Mouse (Mus musculus): ENCODE data around the gene Rrp8. TPM values are rescaled to one million over a fixed set of nuclear protein-coding genes. Genes with fewer than 3 reads are reported as not detected.
A peak's percentile ranks its signal among the peaks of the same experiment; 100 is the strongest.
"Not testable (repeated sequence)": the region's sequence is repeated elsewhere in the genome, so short reads cannot be mapped to it uniquely, and the experiment has no call there.

Gene Rrp8
- polyA plus RNA-seq, 1 experiment from 2014 or later, result 43.1 TPM

DNA sequence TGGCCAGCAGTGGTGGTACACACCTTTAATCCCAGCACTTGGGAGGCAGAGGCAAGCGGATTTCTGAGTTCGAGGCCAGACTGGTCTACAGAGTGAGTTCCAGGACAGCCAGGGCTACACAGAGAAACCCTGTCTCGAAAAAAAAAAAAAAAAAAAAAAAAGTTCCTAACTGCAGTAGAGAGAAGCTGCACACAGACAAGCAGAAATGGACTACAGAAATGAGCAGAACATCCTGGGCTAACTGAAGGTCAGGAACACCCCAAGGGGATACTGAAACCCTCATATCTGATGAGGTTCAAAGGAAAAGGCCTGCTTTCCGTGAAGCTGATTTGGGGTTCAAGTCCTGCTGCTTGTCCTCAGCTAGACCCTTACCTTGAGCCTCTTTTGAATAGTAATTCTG lies 1.7 kb downstream of the Rrp8 start:
- not testable (repeated sequence) for ATAC-seq (ENCODE audit: insufficient number of reproducible peaks, insufficient read depth, low FRiP score, low TSS enrichment, low read depth); H3K27me3 ChIP-seq; H3K9me3 ChIP-seq
- H3K9ac ChIP-seq (replicated peaks), result peak overlapping the region; percentile 85
- H3K4me1 ChIP-seq (replicated peaks), result peaks cover 33% of the 10 kb centered on the region
- peak overlapping the region; percentile 80 for H3K4me2 ChIP-seq
- peaks cover 53% of the 10 kb centered on the region for H3K36me3 ChIP-seq
- peak overlapping the region; percentile 82 for H3K4me3 ChIP-seq (replicated peaks)
- peak overlapping the region; percentile 80 for H3K27ac ChIP-seq
- 52% methylated on average over 4 of the region's 4 CpGs for WGBS

DNA sequence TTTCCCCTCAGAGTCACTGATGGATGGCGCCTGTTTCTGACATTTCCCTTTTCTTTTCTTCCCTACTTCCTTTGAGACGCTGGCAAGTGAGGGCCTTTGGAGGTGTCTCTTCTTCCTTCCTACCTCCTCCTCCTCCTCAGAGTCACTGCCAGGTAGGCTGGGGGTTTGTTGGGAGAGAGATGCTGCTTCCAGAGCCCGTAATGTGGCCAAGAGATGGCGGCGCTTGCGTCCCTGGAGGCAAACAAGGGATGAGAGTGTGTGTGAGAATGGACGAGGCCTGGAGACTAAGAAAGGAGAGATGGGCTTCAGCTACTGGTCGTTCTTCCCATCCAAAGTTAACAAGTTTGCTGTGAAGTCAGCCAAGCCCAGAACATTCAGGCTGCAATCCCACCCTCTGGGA lies 2.4 kb downstream of the Rrp8 start:
- Histone ChIP-seq H3K4me2 (peak overlapping the region; percentile 80), H3K27me3 (no peaks in the 10 kb centered on the region), H3K9me3 (no peaks in the 10 kb centered on the region), H3K36me3 (peaks cover 53% of the 10 kb centered on the region), H3K27ac (no peak overlapping the region), H3K4me3 (replicated peaks) (0 out of 2 replicates have a peak overlapping the region, but pooled peaks have one; percentile 82), H3K9ac (replicated peaks) (peak overlapping the region; percentile 42; the same call in 1 of the 2 replicates), H3K4me1 (replicated peaks) (peaks cover 33% of the 10 kb centered on the region)
- WGBS, result 88% methylated on average over 8 of the region's 8 CpGs
- ATAC-seq (ENCODE audit: insufficient number of reproducible peaks, insufficient read depth, low FRiP score, low TSS enrichment, low read depth), result no peak

- no peak for ATAC-seq (ENCODE audit: insufficient number of reproducible peaks, insufficient read depth, low FRiP score, low TSS enrichment, low read depth)
- Histone ChIP-seq H3K9me3 (no peaks in the 10 kb centered on the region), H3K36me3 (peaks cover 60% of the 10 kb centered on the region), H3K4me2 (no peak overlapping the region), H3K4me3 (replicated peaks) (no peak overlapping the region), H3K4me1 (replicated peaks) (peaks cover 26% of the 10 kb centered on the region), H3K27me3 (no peaks in the 10 kb centered on the region), H3K27ac (no peak overlapping the region), H3K9ac (replicated peaks) (no peak overlapping the region)
- WGBS, result 94% methylated on average over 11 of the region's 11 CpGs
Measured at GRCm38 (mm10) chr7:105733836-105734235, 3.3 kb downstream of the Rrp8 start.

DNA sequence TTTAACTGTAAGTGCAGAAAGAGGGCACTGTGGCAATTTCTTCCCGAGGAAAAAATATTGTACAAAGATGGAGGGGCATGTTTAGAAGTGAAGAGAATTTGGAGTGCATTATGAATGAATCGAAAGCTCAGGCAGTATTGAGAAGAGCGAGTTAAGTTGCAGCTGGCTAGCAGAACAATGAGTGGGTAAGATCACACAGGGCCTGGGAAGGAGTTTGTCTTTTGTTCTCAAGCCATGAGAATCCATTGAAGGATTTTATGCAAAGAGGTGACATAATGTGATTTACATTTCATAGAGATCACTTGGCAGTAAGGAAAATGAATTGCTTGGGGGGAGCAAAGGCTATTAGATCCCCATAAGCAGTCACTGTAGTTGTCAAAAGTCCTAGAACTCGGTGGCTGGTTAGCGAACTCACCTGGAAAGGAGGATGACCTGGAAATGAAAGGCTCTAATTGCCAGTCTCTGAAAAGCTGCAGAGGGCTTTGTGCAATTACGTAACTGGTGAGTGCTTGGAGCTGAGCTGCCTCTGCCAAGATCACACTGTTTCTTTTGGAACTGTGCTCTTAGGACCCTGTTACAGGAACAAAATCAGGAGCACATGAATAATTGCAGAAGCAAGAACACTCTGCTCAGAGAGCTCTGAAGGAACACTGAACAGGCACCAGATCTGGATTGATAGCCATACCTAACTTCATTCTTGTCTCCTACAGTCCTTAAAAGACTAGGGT lies 8.3 kb downstream of the Rrp8 start:
- H3K27me3 ChIP-seq, result no peaks in the 10 kb centered on the region
- no peaks in the 10 kb centered on the region for H3K9me3 ChIP-seq
- WGBS, result 83% methylated on average over 6 of the region's 6 CpGs
- no peak overlapping the region for H3K9ac ChIP-seq (replicated peaks)
- H3K36me3 ChIP-seq, result peaks cover 54% of the 10 kb centered on the region
- no peaks in the 10 kb centered on the region for H3K4me1 ChIP-seq (replicated peaks)
- no peak overlapping the region for H3K4me3 ChIP-seq (replicated peaks)
- no peak overlapping the region for H3K4me2 ChIP-seq
- ATAC-seq (ENCODE audit: insufficient number of reproducible peaks, insufficient read depth, low FRiP score, low TSS enrichment, low read depth), result no peak
- no peak overlapping the region for H3K27ac ChIP-seq

- H3K4me2 ChIP-seq, result no peak overlapping the region
- no peaks in the 10 kb centered on the region for H3K4me1 ChIP-seq (replicated peaks)
- H3K9me3 ChIP-seq, result no peaks in the 10 kb centered on the region
- whole genome bisulfite sequencing, result 94% methylated on average over 4 of the region's 4 CpGs
- H3K9ac ChIP-seq (replicated peaks), result no peak overlapping the region
- no peak for ATAC-seq (ENCODE audit: insufficient number of reproducible peaks, insufficient read depth, low FRiP score, low TSS enrichment, low read depth)
- H3K27me3 ChIP-seq, result no peaks in the 10 kb centered on the region
- no peak overlapping the region for H3K27ac ChIP-seq
- peaks cover 35% of the 10 kb centered on the region for H3K36me3 ChIP-seq
- no peak overlapping the region for H3K4me3 ChIP-seq (replicated peaks)
Measured at GRCm38 (mm10) chr7:105726980-105727325, 10.2 kb downstream of the Rrp8 start.

DNA sequence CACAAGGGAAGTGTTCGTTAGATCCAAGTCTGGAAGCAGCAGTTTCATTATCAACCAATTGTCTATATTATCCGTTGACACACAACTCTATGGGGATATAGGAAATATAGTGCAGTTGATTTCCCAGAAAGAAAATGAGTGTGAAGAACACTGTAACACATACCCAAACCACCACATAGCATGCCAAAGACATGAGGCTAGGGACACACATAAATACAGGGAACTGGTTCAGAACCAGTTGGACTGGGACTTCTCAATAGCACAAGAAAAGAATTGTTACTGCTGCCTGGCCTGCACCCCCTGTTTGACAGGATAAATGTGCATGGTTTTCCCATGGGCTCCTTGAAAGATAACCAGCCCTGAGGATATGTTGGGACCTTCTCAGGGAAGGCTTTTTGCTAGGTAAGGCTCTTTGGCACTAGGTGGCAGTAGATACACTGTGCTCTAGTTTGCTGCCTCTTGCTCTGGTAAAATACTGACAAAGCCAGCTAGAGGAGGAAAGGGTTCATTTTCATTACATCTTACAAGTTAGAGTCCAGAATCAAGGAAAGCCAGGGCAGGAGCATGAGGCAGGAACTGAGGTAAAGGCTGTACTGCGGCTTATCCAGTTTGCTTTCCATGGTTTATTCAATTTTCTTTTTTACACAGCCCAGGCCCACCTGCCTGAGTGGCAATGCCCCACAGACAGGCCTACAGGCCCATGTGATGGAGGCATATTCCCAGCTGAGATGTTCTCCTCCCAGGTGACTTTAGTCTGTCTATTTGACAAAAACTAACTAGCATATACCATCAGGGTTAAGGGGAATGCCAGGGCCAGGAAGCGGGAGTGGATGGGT lies 10.8 kb downstream of the Rrp8 start:
- Histone ChIP-seq H3K36me3 (peaks cover 29% of the 10 kb centered on the region), H3K9me3 (no peaks in the 10 kb centered on the region), H3K9ac (replicated peaks) (no peak overlapping the region), H3K4me2 (no peak overlapping the region), H3K4me1 (replicated peaks) (no peaks in the 10 kb centered on the region), H3K27me3 (no peaks in the 10 kb centered on the region), H3K4me3 (replicated peaks) (no peak overlapping the region), H3K27ac (no peak overlapping the region)
- peak; percentile 75; the same call in 1 of the 2 replicates for ATAC-seq (ENCODE audit: insufficient number of reproducible peaks, insufficient read depth, low FRiP score, low TSS enrichment, low read depth)
- WGBS, result 82% methylated on average over 4 of the region's 4 CpGs

DNA sequence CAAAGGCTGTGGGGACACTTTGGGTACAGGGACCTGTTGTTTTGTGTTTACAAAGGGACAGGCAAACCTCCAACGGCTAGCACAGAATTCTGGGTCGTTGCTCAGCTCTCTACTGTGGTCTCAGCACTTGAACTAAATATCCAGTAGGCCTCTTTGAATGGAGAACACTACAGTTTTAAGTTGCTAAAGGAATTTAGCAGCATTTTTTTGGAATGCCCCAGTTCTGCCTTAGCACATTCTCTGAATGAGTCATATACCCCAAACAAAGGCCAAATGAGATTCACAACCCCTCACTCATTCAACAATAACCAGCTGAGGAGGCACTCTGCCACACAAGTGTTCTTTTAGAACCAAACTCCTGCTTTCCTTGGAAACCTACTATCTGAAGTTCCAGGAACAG lies 15.3 kb downstream of the Rrp8 start:
- ATAC-seq (ENCODE audit: insufficient number of reproducible peaks, insufficient read depth, low FRiP score, low TSS enrichment, low read depth), result no peak

DNA sequence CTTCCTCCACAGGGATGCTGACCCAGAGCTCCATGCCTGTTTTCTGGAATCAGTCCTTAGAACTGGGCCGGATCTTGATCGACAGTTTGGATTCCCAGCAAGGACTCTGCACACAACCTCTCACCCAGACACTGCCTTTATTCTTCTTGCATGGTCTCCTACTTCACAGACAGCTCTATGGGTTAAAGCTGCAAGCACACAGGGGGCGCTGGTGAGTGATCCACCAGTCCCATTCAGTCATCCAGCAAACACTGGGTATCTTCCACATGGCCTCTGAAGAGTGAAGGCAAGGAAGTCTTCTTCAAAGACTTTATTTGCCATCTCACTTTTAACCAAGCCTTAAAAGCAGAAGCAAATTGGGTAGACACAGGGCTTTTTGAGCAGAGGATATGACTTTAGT lies 21.8 kb downstream of the Rrp8 start:
- 59% methylated on average over 3 of the region's 3 CpGs for WGBS
- no peak overlapping the region for H3K4me2 ChIP-seq
- H3K4me3 ChIP-seq (replicated peaks), result no peak overlapping the region
- no peaks in the 10 kb centered on the region for H3K27me3 ChIP-seq
- H3K27ac ChIP-seq, result no peak overlapping the region
- H3K9ac ChIP-seq (replicated peaks), result no peak overlapping the region
- no peaks in the 10 kb centered on the region for H3K36me3 ChIP-seq
- no peak for ATAC-seq (ENCODE audit: insufficient number of reproducible peaks, insufficient read depth, low FRiP score, low TSS enrichment, low read depth)
- H3K4me1 ChIP-seq (replicated peaks), result no peaks in the 10 kb centered on the region
- H3K9me3 ChIP-seq, result no peaks in the 10 kb centered on the region

More for the DNA sequence above, 15.3 kb downstream of the Rrp8 start:
- no peak overlapping the region for H3K27ac ChIP-seq
- no peaks in the 10 kb centered on the region for H3K36me3 ChIP-seq
- no peak overlapping the region for H3K4me3 ChIP-seq (replicated peaks)
- WGBS, result 64% methylated on average over 2 of the region's 2 CpGs
- H3K9me3 ChIP-seq, result no peaks in the 10 kb centered on the region
- no peaks in the 10 kb centered on the region for H3K4me1 ChIP-seq (replicated peaks)
- no peak overlapping the region for H3K4me2 ChIP-seq
- H3K27me3 ChIP-seq, result no peaks in the 10 kb centered on the region
- H3K9ac ChIP-seq (replicated peaks), result no peak overlapping the region

DNA sequence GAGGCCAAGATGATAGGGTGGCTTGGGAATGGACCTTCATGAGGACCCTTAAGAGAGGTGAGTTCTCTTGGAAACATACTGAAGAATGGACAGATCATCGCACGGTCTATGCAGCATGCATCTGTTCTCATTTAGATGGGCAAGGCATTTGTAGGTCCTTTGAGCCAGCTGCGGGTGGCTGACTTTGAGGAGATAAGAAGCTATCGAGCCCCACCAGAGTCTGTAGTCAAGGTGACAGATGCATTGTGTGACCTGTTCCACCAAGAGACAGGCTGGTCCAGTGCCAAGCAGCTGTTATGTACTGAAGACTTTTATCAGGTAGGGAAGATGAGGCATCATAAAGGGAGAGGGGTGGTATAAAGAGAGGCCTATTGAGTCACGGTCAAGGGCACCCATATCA lies 28.5 kb downstream of the Rrp8 start:
- Histone ChIP-seq H3K36me3 (no peaks in the 10 kb centered on the region), H3K27me3 (no peaks in the 10 kb centered on the region), H3K4me1 (replicated peaks) (no peaks in the 10 kb centered on the region), H3K4me3 (replicated peaks) (no peak overlapping the region), H3K9ac (replicated peaks) (no peak overlapping the region), H3K27ac (no peak overlapping the region), H3K9me3 (no peaks in the 10 kb centered on the region), H3K4me2 (no peak overlapping the region)
- no peak for ATAC-seq (ENCODE audit: insufficient number of reproducible peaks, insufficient read depth, low FRiP score, low TSS enrichment, low read depth)
- 92% methylated on average over 5 of the region's 5 CpGs for WGBS

DNA sequence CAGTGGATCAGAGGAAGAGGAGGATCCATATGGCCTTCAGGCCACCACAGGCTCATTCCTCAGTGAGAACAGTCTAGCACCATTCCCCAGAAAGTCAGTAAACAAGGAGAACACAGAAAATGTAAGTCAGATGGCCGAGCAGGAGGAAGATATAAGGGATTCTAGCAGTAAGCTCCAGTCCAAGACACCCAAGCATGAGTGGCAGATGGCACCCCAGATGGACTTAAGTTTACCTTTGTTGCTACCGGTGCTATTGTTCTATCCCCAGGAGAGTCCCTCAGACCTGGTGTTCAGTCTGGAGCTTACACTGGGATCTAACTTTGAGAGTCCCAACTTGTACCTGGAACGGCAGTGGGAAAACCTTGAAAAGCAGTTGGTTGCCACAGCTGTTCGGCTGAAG lies 33.4 kb downstream of the Rrp8 start:
- Histone ChIP-seq H3K27ac (no peak overlapping the region), H3K4me3 (replicated peaks) (no peak overlapping the region), H3K9me3 (0 out of 2 replicates have a peak, but pooled peaks cover 3% of the 10 kb centered on the region), H3K36me3 (no peaks in the 10 kb centered on the region), H3K4me1 (replicated peaks) (no peaks in the 10 kb centered on the region), H3K27me3 (no peaks in the 10 kb centered on the region), H3K4me2 (no peak overlapping the region), H3K9ac (replicated peaks) (no peak overlapping the region)
- no peak for ATAC-seq (ENCODE audit: insufficient number of reproducible peaks, insufficient read depth, low FRiP score, low TSS enrichment, low read depth)
- 87% methylated on average over 4 of the region's 4 CpGs for WGBS

DNA sequence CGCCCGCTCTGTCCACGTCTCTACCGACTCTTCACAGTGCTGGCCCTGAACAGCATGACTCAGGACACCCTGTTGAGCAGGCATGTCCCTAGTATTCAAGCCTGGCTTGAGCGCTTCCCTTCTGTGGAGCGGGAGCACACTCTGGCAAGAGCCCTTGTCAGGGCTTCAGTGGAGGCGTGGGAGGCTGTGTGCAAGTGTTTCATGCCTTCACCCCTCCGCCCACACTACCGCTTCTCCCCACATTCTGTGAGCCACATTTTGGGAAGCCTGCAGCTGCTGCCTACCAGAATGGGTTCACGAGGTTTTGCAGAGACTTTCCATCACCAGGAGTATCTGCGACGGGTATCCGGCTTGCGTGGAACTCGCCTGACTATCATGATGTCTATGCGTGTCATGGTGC lies 34.0 kb downstream of the Rrp8 start:
- H3K36me3 ChIP-seq, result no peaks in the 10 kb centered on the region
- no peak overlapping the region for H3K4me3 ChIP-seq (replicated peaks)
- H3K9ac ChIP-seq (replicated peaks), result no peak overlapping the region
- no peaks in the 10 kb centered on the region for H3K4me1 ChIP-seq (replicated peaks)
- 88% methylated on average over 16 of the region's 16 CpGs for WGBS
- no peak overlapping the region for H3K27ac ChIP-seq
- 0 out of 2 replicates have a peak, but pooled peaks cover 3% of the 10 kb centered on the region for H3K9me3 ChIP-seq
- no peak for ATAC-seq (ENCODE audit: insufficient number of reproducible peaks, insufficient read depth, low FRiP score, low TSS enrichment, low read depth)
- H3K4me2 ChIP-seq, result no peak overlapping the region
- no peaks in the 10 kb centered on the region for H3K27me3 ChIP-seq

Measured in limb, embryonic 12.5 days (tissue).